Mouse (Mus musculus): ENCODE data around the gene Gadd45g. TPM values are rescaled to one million over a fixed set of nuclear protein-coding genes. Genes with fewer than 3 reads are reported as not detected.
"Not testable (repeated sequence)": the region's sequence is repeated elsewhere in the genome, so short reads cannot be mapped to it uniquely, and the experiment has no call there.

Gadd45g gene
- total RNA-seq, 2 experiments from 2014 or later, result 12.1 to 15.7 TPM

GRCm38 (mm10) chr13:51830744-51831450, 15.6 kb upstream of the Gadd45g start:
- intact Hi-C loops (cut with DNase I), result no loop called here
- DNase-seq (ENCODE audit: extremely low spot score in 1 of 2, low spot score in 2 of 2), result peak in 1 of 2 experiments; percentile 51

- intact Hi-C loops (cut with DNase I), result no loop called here
- no peak for DNase-seq (ENCODE audit: extremely low spot score in 1 of 2, low spot score in 2 of 2)
Observed at GRCm38 (mm10) chr13:51832491-51832890, 14.0 kb upstream of the Gadd45g start.

GRCm38 (mm10) chr13:51833611-51834010, 12.9 kb upstream of the Gadd45g start:
- intact Hi-C loops (cut with DNase I), result no loop called here
- peak in 1 of 2 experiments; percentile 59 for DNase-seq (ENCODE audit: extremely low spot score in 1 of 2, low spot score in 2 of 2)

GRCm38 (mm10) chr13:51834024-51834423, 12.5 kb upstream of the Gadd45g start:
- intact Hi-C loops (cut with DNase I); DNase-seq (ENCODE audit: extremely low spot score in 1 of 2, low spot score in 2 of 2): not testable (repeated sequence)

GRCm38 (mm10) chr13:51834520-51834919, 12.0 kb upstream of the Gadd45g start:
- intact Hi-C loops (cut with DNase I), result no loop called here
- DNase-seq (ENCODE audit: extremely low spot score in 1 of 2, low spot score in 2 of 2), result no peak

- intact Hi-C loops (cut with DNase I); DNase-seq (ENCODE audit: extremely low spot score in 1 of 2, low spot score in 2 of 2): not testable (repeated sequence)
Observed at GRCm38 (mm10) chr13:51835208-51835607, 11.3 kb upstream of the Gadd45g start.

- intact Hi-C loops (cut with DNase I), result no loop called here
- no peak for DNase-seq (ENCODE audit: extremely low spot score in 1 of 2, low spot score in 2 of 2)
Observed at GRCm38 (mm10) chr13:51837402-51837801, 9.1 kb upstream of the Gadd45g start.

GRCm38 (mm10) chr13:51839250-51840026, 7.0 kb upstream of the Gadd45g start:
- DNase-seq (ENCODE audit: extremely low spot score in 1 of 2, low spot score in 2 of 2), result peak in 1 of 2 experiments; percentile 50

GRCm38 (mm10) chr13:51840702-51841101, 5.8 kb upstream of the Gadd45g start:
- no peak for DNase-seq (ENCODE audit: extremely low spot score in 1 of 2, low spot score in 2 of 2)

More at GRCm38 (mm10) chr13:51839250-51840026, 7.0 kb upstream of the Gadd45g start:
- intact Hi-C loops (cut with DNase I), result loop anchor here (5.0 kb wide), 1 partner anchor 788 kb away; no protein-coding TSS in a partner anchor

GRCm38 (mm10) chr13:51841541-51842115, 4.8 kb upstream of the Gadd45g start:
- intact Hi-C loops (cut with DNase I), result loop anchor here (5.0 kb wide), 1 partner anchor 786 kb away; no protein-coding TSS in a partner anchor
- no peak for DNase-seq (ENCODE audit: extremely low spot score in 1 of 2, low spot score in 2 of 2)

More at GRCm38 (mm10) chr13:51840702-51841101, 5.8 kb upstream of the Gadd45g start:
- intact Hi-C loops (cut with DNase I), result loop anchor here (5.0 kb wide), 1 partner anchor 787 kb away; no protein-coding TSS in a partner anchor

- intact Hi-C loops (cut with DNase I), result loop anchor here (5.0 kb wide), 1 partner anchor 785 kb away; no protein-coding TSS in a partner anchor
Observed at GRCm38 (mm10) chr13:51842191-51842590, 4.3 kb upstream of the Gadd45g start.

GRCm38 (mm10) chr13:51842773-51843172, 3.7 kb upstream of the Gadd45g start:
- DNase-seq (ENCODE audit: extremely low spot score in 1 of 2, low spot score in 2 of 2), result no peak
- intact Hi-C loops (cut with DNase I), result loop anchor here (5.0 kb wide), 1 partner anchor 785 kb away; no protein-coding TSS in a partner anchor

More at GRCm38 (mm10) chr13:51842191-51842590, 4.3 kb upstream of the Gadd45g start:
- no peak for DNase-seq (ENCODE audit: extremely low spot score in 1 of 2, low spot score in 2 of 2)

GRCm38 (mm10) chr13:51843298-51843697, 3.2 kb upstream of the Gadd45g start:
- intact Hi-C loops (cut with DNase I), result loop anchor here (5.0 kb wide), 1 partner anchor 784 kb away; no protein-coding TSS in a partner anchor
- no peak for DNase-seq (ENCODE audit: extremely low spot score in 1 of 2, low spot score in 2 of 2)

GRCm38 (mm10) chr13:51844118-51844517, 2.4 kb upstream of the Gadd45g start:
- intact Hi-C loops (cut with DNase I), result loop anchor here (2.0 to 5.0 kb wide), 2 partner anchors 379 to 783 kb away; no protein-coding TSS in a partner anchor
- no peak for DNase-seq (ENCODE audit: extremely low spot score in 1 of 2, low spot score in 2 of 2)

- intact Hi-C loops (cut with DNase I), result loop anchor here (2.0 to 5.0 kb wide), 5 partner anchors 183 to 783 kb away; no protein-coding TSS in a partner anchor
- peak; percentile 38 to 79 for DNase-seq (ENCODE audit: extremely low spot score in 1 of 2, low spot score in 2 of 2)
Observed at GRCm38 (mm10) chr13:51844661-51845060, 1.8 kb upstream of the Gadd45g start.

GRCm38 (mm10) chr13:51845072-51845471, 1.4 kb upstream of the Gadd45g start:
- intact Hi-C loops (cut with DNase I), result loop anchor here (2.0 to 5.0 kb wide), 4 partner anchors 182 to 378 kb away; no protein-coding TSS in a partner anchor
- DNase-seq (ENCODE audit: extremely low spot score in 1 of 2, low spot score in 2 of 2), result no peak

- peak; percentile 69 to 87 for DNase-seq (ENCODE audit: extremely low spot score in 1 of 2, low spot score in 2 of 2)
- intact Hi-C loops (cut with DNase I), result loop anchor here (2.0 to 5.0 kb wide), 4 partner anchors 182 to 377 kb away; no protein-coding TSS in a partner anchor
Observed at GRCm38 (mm10) chr13:51845591-51846191, 787 bp upstream of the Gadd45g start.

All from left cerebral cortex, postnatal 10 days (tissue).